ENCODE assay signal across 8 mouse cellular contexts in the genomic region with DNA sequence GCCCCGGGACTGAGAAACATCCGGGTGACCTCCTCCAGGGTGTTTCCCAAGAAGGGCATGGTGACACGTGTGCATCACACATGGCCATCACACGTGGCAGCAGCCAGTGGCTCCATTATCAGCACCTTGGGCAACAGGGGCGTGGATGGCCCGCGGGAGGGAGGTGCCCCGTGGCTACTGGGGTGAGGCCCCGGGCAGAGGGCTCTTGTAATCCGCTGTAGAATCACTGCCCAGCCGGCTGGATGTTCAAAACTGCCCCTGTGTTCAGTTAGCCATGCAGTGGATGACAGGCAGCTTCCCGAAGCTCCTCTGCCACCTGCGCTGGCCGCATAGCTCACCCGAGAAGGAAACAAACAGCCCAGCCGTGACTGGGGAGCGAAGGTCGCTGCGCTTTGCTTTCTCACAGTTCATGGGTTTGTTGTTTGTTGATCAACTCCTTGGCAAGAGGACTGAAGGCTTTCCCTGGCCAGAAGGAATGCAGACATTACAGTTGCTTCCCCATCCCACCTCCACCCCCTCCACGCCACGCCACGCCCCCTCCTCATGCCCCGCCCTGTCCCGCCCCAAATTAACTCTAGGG. TPM values are rescaled to one million over a fixed set of nuclear protein-coding genes. Genes with fewer than 3 reads are reported as not detected.
DNase-seq lines count a peak whose midpoint lies in the region; ATAC-seq lines count a peak whose summit lies in the region.

No protein-coding gene starts in this region.

- no peaks in the 10 kb centered on the region for H3K36me3 ChIP-seq in neural tube, embryonic 11.5 days (ENCODE audit: control insufficient read depth, insufficient read depth, low read length)
- H3K36me3 ChIP-seq in kidney, embryonic 15.5 days = no peaks in the 10 kb centered on the region

- H3K27me3 ChIP-seq in neural tube, embryonic 11.5 days (ENCODE audit: control insufficient read depth, insufficient read depth, low read length) = no peaks in the 10 kb centered on the region
- no peaks in the 10 kb centered on the region for H3K27me3 ChIP-seq in kidney, embryonic 15.5 days

- H3K4me1 ChIP-seq in neural tube, embryonic 11.5 days (ENCODE audit: control insufficient read depth, insufficient read depth, low read length) = no peaks in the 10 kb centered on the region
- H3K4me1 ChIP-seq in kidney, embryonic 15.5 days = peaks cover 23% of the 10 kb centered on the region

- H3K9me3 ChIP-seq in neural tube, embryonic 11.5 days (ENCODE audit: control insufficient read depth, low read length) = no peaks in the 10 kb centered on the region
- H3K9me3 ChIP-seq in kidney, embryonic 15.5 days (replicated peaks) = no peaks in the 10 kb centered on the region

- no peak overlapping the region for H3K4me3 ChIP-seq in neural tube, embryonic 11.5 days (ENCODE audit: low read depth, low read length)
- H3K4me3 ChIP-seq in kidney, embryonic 15.5 days (replicated peaks) = peak overlapping the region; percentile 27

- no peak overlapping the region for H3K27ac ChIP-seq in neural tube, embryonic 11.5 days (ENCODE audit: low read depth, low read length)
- peak overlapping the region; percentile 76; the same call in 1 of the 2 replicates for H3K27ac ChIP-seq in kidney, embryonic 15.5 days

- ATAC-seq in neural tube, embryonic 11.5 days (ENCODE audit: insufficient read depth, low FRiP score, low TSS enrichment) = no peak
- peak; percentile 82 for ATAC-seq in granulocyte monocyte progenitor cell, adult 5-6 weeks (replicated peaks; ENCODE audit: poor library complexity, severe bottlenecking)
- ATAC-seq in kidney, embryonic 15.5 days (replicated peaks; ENCODE audit: low FRiP score) = peak; percentile 63
- ATAC-seq in megakaryocyte progenitor cell, adult 5-6 weeks (replicated peaks; ENCODE audit: poor library complexity) = peak; percentile 82

- DNase-seq in neural tube, embryonic 11.5 days (ENCODE audit: low spot score) = no peak
- DNase-seq in neural tube, embryonic 10.5 days (ENCODE audit: extremely low spot score, low spot score) = no peak
- DNase-seq in gastrocnemius, adult 18-20 months (ENCODE audit: low spot score) = no peak
- no peak for DNase-seq in cerebellum, postnatal 25 days
- no peak for DNase-seq in right cerebral cortex, adult 18-20 months

- 30% methylated on average over 24 of the region's 24 CpGs for WGBS in neural tube, embryonic 11.5 days
- WGBS in kidney, embryonic 15.5 days = 15% methylated on average over 24 of the region's 24 CpGs

- H3K9ac ChIP-seq in neural tube, embryonic 11.5 days (ENCODE audit: low read length) = no peak overlapping the region
- 0 out of 2 replicates have a peak overlapping the region, but pooled peaks have one; percentile 17 for H3K9ac ChIP-seq in kidney, embryonic 15.5 days

- H3K4me2 ChIP-seq in neural tube, embryonic 11.5 days (ENCODE audit: low read depth) = peak overlapping the region; percentile 27
- H3K4me2 ChIP-seq in kidney, embryonic 15.5 days = peak overlapping the region; percentile 53

RNA-seq across cellular contexts. Expression of a gene that starts 13.7 kb away (rescaled TPM):
- polyA plus RNA-seq in neural tube, embryonic 11.5 days (2014; fragmentation: Nextera tagmentation; extraction: Ambion mirVana) = 2.9 and 3.3 TPM in 2 replicates
- total RNA-seq in granulocyte monocyte progenitor cell, adult 5-6 weeks (2014; fragmentation: Nextera tagmentation) = not detected in 2 replicates
- not detected in 2 replicates for total RNA-seq in granulocyte monocyte progenitor cell, adult 5-6 weeks (2017)
- polyA plus RNA-seq in kidney, embryonic 15.5 days (2015; fragmentation: Nextera tagmentation; extraction: Ambion mirVana) = 1.6 and 2.7 TPM in 2 replicates
- total RNA-seq in megakaryocyte progenitor cell, adult 5-6 weeks (2015) = not detected in 2 replicates
- not detected in 2 replicates for total RNA-seq in megakaryocyte progenitor cell, adult 5-6 weeks (2017)
- not detected for total RNA-seq in gastrocnemius, adult 18-20 months (2021)

RNA-seq across cellular contexts. Expression of a gene that starts 16.0 kb away (rescaled TPM):
- not detected in 2 replicates for polyA plus RNA-seq in neural tube, embryonic 11.5 days (2014; fragmentation: Nextera tagmentation; extraction: Ambion mirVana)
- not detected in 2 replicates for total RNA-seq in granulocyte monocyte progenitor cell, adult 5-6 weeks (2014; fragmentation: Nextera tagmentation)
- total RNA-seq in granulocyte monocyte progenitor cell, adult 5-6 weeks (2017) = not detected in 2 replicates
- not detected in 2 replicates for polyA plus RNA-seq in kidney, embryonic 15.5 days (2015; fragmentation: Nextera tagmentation; extraction: Ambion mirVana)
- 0.25 TPM in 1 of 2 replicates, not detected in the other for total RNA-seq in megakaryocyte progenitor cell, adult 5-6 weeks (2015)
- not detected in 2 replicates for total RNA-seq in megakaryocyte progenitor cell, adult 5-6 weeks (2017)
- not detected for total RNA-seq in gastrocnemius, adult 18-20 months (2021)

RNA-seq across cellular contexts. Expression of a gene that starts 45.6 kb away (rescaled TPM):
- polyA plus RNA-seq in neural tube, embryonic 11.5 days (2014; fragmentation: Nextera tagmentation; extraction: Ambion mirVana) = 0.24 and 0.28 TPM in 2 replicates
- 0.62 and 0.94 TPM in 2 replicates for total RNA-seq in granulocyte monocyte progenitor cell, adult 5-6 weeks (2014; fragmentation: Nextera tagmentation)
- total RNA-seq in granulocyte monocyte progenitor cell, adult 5-6 weeks (2017) = 1.6 and 2.6 TPM in 2 replicates
- polyA plus RNA-seq in kidney, embryonic 15.5 days (2015; fragmentation: Nextera tagmentation; extraction: Ambion mirVana) = 0.51 and 0.53 TPM in 2 replicates
- total RNA-seq in megakaryocyte progenitor cell, adult 5-6 weeks (2015) = 0.89 and 1.6 TPM in 2 replicates
- 1.7 and 1.9 TPM in 2 replicates for total RNA-seq in megakaryocyte progenitor cell, adult 5-6 weeks (2017)
- 10 to 100 TPM; 34.5 to 38.2 TPM for total RNA-seq in gastrocnemius, adult 18-20 months (2021)

Comparison
In these comparisons a context has a peak if more than half of its experiments do, and no peak if none do; other contexts are left out.
1. RNA of a gene that starts 45.6 kb away (total RNA-seq): 34.5 to 38.2 TPM in gastrocnemius, adult 18-20 months; 0.62 to 2.6 TPM in granulocyte monocyte progenitor cell, adult 5-6 weeks and 0.89 to 1.9 TPM in megakaryocyte progenitor cell, adult 5-6 weeks; every median in the first group is over 4 times any median in the second.